Mouse (Mus musculus): ENCODE data around the gene Samd10. TPM values are rescaled to one million over a fixed set of nuclear protein-coding genes. Genes with fewer than 3 reads are reported as not detected.

Gene Samd10
- total RNA-seq, 4 experiments from 2014 or later: 14.1 to 17.8 (median 16.2) TPM

- DNase-seq (ENCODE audit: low spot score in 2 of 2): no peak
Observed at GRCm38 (mm10) chr2:181577981-181578581, 20.9 kb downstream of the Samd10 start.

- no peak for DNase-seq (ENCODE audit: low spot score in 2 of 2)
Observed at GRCm38 (mm10) chr2:181577126-181577525, 21.9 kb downstream of the Samd10 start.

- no peak for DNase-seq (ENCODE audit: low spot score in 2 of 2)
Observed at GRCm38 (mm10) chr2:181576613-181577012, 22.4 kb downstream of the Samd10 start.

DNA sequence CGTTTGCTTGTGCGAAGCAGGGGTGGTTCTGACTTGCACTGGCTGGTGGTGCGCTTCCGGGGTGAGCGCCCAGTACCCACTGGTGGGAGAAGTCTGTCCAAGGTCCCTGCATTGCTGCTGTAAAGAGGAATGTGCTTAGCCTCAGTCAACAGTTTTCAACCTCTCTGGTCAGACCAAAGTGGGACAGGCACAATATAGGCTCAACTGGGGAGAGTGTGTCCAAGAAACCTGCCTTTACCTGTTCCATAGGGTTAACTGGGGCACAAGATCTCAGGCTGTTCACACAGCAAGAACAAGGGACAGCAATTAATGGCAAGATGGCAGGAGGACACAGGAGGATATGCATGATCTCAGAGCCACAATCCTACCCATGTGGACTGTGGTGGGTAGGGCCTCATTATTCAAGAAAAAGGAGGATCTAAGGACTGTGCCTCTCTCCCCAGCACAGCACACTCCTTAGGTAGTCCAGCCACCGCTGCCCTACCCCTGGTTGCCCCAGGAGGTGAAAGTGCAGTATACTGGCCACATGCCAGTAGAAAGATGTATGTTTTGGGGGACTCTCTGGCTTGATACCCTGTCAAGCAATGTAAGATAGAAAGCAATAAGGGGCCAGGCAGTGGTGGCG, 24.0 kb downstream of the Samd10 start:
- no peak for DNase-seq (ENCODE audit: low spot score in 2 of 2)

DNA sequence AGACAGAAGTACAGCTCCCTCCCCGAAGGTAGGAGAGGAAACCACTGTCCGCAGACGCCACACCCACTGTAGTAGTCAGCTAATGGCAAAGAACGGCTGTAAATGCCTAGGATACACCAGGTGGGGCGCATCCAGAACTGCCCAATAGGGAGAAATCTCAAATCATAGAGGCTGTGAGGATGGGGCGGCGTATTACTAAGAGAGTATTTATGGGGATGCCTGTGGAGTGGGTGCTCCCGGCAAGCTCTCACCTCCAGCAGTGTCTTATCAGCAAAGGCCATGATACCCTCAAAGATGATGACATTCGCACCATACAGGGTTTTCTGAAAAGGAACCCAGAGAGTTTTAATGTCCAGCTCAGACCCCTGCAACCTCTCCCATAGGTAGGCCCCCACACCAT, 25.1 kb downstream of the Samd10 start:
- no peak for DNase-seq (ENCODE audit: low spot score in 2 of 2)

- DNase-seq (ENCODE audit: low spot score in 2 of 2): no peak
Observed at GRCm38 (mm10) chr2:181572921-181573920, 25.8 kb downstream of the Samd10 start.

GRCm38 (mm10) chr2:181571941-181572670, 26.9 kb downstream of the Samd10 start:
- DNase-seq (ENCODE audit: low spot score in 2 of 2): no peak

GRCm38 (mm10) chr2:181570921-181571595, 28.0 kb downstream of the Samd10 start:
- no peak for DNase-seq (ENCODE audit: low spot score in 2 of 2)

DNA sequence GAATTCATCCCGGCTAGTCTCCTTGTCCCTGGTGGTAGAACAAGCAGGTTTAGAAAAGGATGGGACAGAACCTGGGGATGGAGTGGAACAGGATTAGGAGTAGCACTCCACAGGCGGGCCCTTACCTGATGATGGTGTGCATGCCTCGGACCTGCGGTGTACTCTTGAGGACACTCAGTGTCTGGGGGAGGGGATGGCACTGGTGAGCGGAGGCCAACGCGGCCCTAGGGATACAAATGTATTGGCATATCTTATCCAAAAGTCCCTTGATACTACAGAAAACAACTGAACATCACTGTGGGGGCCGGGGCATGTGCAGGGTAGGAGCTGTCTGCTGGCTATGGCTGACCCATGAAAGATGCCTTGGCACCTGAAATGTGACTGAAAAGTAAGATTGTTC, 28.6 kb downstream of the Samd10 start:
- no peak for DNase-seq (ENCODE audit: low spot score in 2 of 2)

DNA sequence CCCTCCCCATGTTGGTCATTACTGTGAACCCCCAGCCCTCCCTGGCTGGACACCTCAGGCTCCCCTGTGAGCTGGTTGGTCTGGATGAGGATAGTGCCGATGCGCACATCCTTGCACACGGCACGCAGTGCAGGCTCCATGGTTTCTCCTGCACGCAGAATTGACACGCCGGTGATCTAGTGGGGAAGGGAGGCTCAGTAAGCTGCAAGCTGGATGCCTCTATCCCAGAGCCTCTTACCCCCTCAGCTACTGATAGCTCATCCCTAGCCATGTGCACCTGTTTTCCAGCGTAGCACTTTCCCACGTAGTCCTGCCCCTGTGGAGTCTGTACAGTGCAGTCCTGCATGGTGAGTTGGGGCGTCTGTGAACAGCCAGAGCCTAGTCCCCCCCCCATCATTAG, 29.2 kb downstream of the Samd10 start:
- DNase-seq (ENCODE audit: low spot score in 2 of 2): no peak

DNA sequence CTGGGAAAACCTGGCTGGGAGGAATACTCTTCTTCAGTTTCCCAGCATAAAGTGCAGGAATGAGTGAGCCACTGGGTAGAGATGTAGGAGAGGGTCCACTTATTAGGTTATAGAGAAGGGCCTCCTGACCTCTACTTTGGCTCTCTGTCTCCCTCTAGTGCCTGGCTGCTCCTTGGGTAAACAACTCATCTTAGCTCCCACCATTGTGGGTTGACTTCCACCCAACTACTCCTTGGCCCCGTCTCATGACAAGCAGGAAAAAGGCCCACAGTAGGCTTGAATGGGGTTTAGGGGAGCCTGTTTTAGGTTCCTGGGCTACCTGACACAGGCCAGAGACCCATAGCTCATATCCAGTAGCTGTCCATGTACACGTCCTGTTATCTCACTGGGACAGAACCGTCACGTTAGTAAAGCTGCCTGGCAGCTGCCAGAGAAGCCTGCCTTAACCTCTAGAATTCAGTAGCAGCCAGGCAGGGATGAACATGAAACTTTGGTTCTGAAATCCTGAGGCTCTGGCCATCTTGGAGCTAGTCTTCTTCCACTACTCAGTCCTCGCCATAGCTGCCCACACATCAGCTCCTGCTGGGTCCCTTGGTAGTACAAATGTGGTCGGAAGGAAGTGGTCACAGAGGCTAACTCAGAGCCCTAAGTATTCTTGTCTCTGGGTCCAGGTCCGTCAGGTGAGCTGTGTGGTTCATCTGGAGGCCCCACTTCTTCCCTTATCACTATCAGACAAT, 30.6 kb downstream of the Samd10 start:
- DNase-seq (ENCODE audit: low spot score in 2 of 2): no peak

DNA sequence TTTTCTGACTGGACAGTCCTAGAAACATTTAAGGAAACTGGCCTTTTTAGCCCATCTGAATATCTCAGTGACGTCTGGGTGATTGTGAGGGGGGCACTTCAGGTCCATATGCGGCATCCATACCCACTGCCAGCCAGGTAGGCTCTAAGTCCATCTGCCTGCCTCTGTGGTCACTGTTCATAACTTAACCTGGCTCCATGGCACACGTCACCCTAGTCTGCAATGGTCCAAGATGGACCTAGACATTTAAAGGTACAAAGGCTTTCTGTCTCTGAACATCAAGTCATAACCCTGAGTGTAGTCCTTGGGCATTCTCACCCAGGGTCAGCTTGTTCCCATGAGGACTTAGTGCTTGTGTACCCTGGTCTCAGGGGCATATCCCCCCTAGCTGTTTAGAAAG, 31.7 kb downstream of the Samd10 start:
- DNase-seq (ENCODE audit: low spot score in 2 of 2): no peak

GRCm38 (mm10) chr2:181553772-181554171, 45.2 kb downstream of the Samd10 start:
- no peak for DNase-seq (ENCODE audit: low spot score in 2 of 2)

- DNase-seq (ENCODE audit: low spot score in 2 of 2): no peak
Observed at GRCm38 (mm10) chr2:181550233-181550632, 48.8 kb downstream of the Samd10 start.

- no peak for DNase-seq (ENCODE audit: low spot score in 2 of 2)
Observed at GRCm38 (mm10) chr2:181548682-181549081, 50.3 kb downstream of the Samd10 start.

DNA sequence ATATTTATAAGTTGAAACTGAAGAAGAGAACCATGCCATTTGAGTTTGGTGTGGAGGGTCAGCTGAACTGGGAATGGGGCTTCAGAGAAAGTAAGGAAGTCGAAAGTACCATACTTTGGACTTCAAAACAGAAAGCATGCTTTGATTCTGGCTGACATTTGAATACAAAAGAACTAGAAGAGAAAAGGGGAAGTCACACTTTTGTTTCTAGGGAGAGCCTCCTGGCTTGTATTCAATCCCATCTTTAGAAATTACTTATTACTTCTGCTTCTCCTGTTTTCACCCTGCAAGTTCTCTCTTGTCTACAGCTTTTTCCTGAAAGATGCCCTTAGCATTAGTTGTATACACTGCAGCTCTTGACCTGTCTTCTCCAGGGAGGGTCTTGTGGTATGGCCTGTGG, 50.8 kb downstream of the Samd10 start:
- DNase-seq (ENCODE audit: low spot score in 2 of 2): no peak

GRCm38 (mm10) chr2:181546142-181546541, 52.9 kb downstream of the Samd10 start:
- DNase-seq (ENCODE audit: low spot score in 2 of 2): no peak
